Mouse (Mus musculus) left cerebral cortex, adult 2 months (tissue): ENCODE results near the gene Dach1. TPM values are rescaled to one million over a fixed set of nuclear protein-coding genes. Genes with fewer than 3 reads are reported as not detected.

Experiments used
- DNase-seq, 2 experiments: peaks; one replicate each; pipeline ENCODE4 v3.0.0; 2021 to 2022; ENCODE audit warnings: low spot score in 2 of 2, mixed read lengths in 1 of 2; ENCODE audit errors: extremely low spot score in 1 of 2
- H3K27ac ChIP-seq: fragments of 200-600 bp; 2 replicates; pipeline ENCODE4 v1.8.1; 2022
- H3K4me3 ChIP-seq: fragments of 200-600 bp; 2 replicates; pipeline ENCODE4 v1.8.1; 2022
- CTCF ChIP-seq: fragments of 200-600 bp; IDR thresholded peaks from 2 replicates; pipeline ENCODE4 v1.8.1; 2022; ENCODE audit warnings: antibody characterized with exemption, mild to moderate bottlenecking, moderate library complexity
- intact Hi-C: fragments of 180-260 bp; cut with DNase I; formaldehyde crosslinking; loops from one replicate; pipeline ENCODE4 v1.15.1; 2025
- total RNA-seq, 2 experiments: library from RNA; stranded (reverse); gene quantifications; 2 replicates each; pipeline ENCODE4 v1.2.3; 2021

The Dach1 gene
- total RNA-seq, 2 experiments from 2014 or later, result 3.4 to 5.6 TPM

DNA sequence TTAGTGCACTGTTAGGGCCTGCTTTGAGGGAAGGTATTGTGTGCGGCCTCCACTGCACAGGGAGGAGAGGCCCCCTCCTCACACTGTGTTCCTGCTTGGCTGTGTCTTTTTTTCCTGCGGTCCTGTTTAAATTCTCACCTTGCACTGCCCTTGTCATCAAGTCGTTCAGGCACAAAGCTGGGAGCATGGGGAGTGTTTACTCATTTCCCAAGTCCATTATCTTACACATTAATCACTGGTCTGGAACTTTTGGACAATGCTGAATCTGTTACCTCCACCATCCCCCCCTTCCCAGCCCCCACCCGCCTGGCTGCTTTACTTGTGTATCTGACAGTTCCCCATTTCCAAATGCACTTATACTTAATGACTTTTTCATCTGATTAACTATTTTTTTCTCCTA lies 97.7 kb downstream of the Dach1 start:
- DNase-seq, result no peak
- intact Hi-C loops, result no loop called here

DNA sequence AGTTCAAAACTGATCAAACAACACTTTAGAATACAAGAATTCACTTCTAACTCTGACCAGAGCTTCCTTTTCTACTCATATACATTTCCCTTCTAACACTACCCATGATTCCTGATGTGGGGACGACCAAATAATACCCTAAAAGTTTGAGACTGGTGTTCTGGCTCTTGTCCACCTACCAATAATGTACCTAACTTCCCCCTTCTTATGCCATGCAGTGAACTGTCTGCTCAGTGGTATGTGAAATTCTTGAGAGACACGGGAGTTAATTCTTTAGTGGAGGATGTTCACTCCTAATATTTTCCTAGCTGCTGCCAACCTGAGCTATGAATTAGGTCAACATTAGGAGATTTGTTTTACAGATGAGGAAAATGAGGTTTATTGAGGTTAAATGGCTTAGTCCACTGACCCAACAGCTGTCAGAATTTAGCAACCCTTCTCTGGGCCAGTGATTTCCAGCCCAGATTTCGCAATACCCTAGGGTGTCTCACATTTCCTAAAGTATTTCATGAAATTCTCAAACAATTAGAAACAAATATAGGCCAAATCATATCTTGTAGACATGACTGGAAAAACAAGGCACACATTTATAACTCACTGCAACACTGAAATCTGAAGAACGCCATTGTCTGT lies 102.2 kb downstream of the Dach1 start:
- intact Hi-C loops, result no loop called here
- TF ChIP-seq CTCF, result no peak
- DNase-seq, result no peak
- H3K4me3 ChIP-seq, result no peak overlapping the region
- H3K27ac ChIP-seq, result no peak overlapping the region

More for the DNA sequence above, 97.7 kb downstream of the Dach1 start:
- Histone ChIP-seq H3K27ac (no peak overlapping the region), H3K4me3 (no peak overlapping the region)
- no peak for TF ChIP-seq CTCF

GRCm38 (mm10) chr14:98064190-98064589 lies 105.4 kb downstream of the Dach1 start:
- Histone ChIP-seq H3K4me3 (no peak overlapping the region), H3K27ac (no peak overlapping the region)
- no peak for TF ChIP-seq CTCF
- DNase-seq, result no peak
- intact Hi-C loops, result no loop called here

GRCm38 (mm10) chr14:98049329-98049728 lies 120.2 kb downstream of the Dach1 start:
- DNase-seq, result no peak
- intact Hi-C loops, result no loop called here
- H3K27ac ChIP-seq, result no peak overlapping the region
- no peak for TF ChIP-seq CTCF
- no peak overlapping the region for H3K4me3 ChIP-seq

GRCm38 (mm10) chr14:98048403-98048802 lies 121.2 kb downstream of the Dach1 start:
- intact Hi-C loops, result no loop called here
- no peak for DNase-seq
- no peak overlapping the region for H3K27ac ChIP-seq
- H3K4me3 ChIP-seq, result no peak overlapping the region
- TF ChIP-seq CTCF, result no peak

DNA sequence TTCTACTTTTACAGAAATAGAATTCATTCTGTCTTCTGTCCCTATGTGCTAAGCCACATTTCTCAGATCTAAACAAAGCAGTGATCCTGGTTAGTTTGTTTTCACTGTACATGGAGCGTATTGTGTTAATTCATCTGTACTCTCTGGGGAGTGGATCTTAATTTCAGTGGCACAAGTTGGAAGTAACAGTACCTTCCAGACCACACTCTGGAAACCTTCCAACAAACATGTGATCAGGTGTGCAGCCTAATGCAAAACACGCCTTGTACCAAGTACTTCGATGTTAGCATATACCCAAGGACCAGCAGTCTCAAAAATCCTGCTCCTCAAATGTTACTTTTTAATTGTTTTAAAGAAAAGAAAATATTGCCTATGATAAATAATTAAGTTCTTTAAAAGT lies 121.9 kb downstream of the Dach1 start:
- no peak overlapping the region for H3K27ac ChIP-seq
- TF ChIP-seq CTCF, result no peak
- no peak for DNase-seq
- no peak overlapping the region for H3K4me3 ChIP-seq
- intact Hi-C loops, result no loop called here

DNA sequence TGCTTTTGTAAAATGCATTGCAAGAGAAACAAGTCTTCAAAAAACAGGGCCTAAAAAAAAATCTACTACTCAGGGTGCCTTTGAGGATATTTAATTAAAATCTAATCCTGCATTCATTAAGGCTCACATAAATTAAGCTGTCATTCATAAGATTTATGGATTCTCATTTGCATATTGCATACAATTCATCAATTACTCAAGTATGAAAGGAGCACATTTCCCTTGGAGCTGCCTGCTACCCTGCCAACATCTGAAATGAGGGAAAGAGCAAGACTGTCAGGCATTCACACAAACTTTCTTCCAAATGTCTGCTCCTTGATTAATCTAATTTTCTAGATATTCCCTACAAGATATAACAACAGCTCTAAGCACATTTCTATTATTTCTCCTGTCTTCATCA lies 122.6 kb downstream of the Dach1 start:
- no peak for TF ChIP-seq CTCF
- intact Hi-C loops, result no loop called here
- no peak for DNase-seq
- H3K27ac ChIP-seq, result no peak overlapping the region
- H3K4me3 ChIP-seq, result no peak overlapping the region

GRCm38 (mm10) chr14:98038524-98038923 lies 131.0 kb downstream of the Dach1 start:
- Histone ChIP-seq H3K27ac (no peak overlapping the region), H3K4me3 (no peak overlapping the region)
- intact Hi-C loops, result no loop called here
- no peak for TF ChIP-seq CTCF
- DNase-seq, result no peak

- no peak for DNase-seq
- intact Hi-C loops, result no loop called here
- Histone ChIP-seq H3K4me3 (no peak overlapping the region), H3K27ac (no peak overlapping the region)
- TF ChIP-seq CTCF, result no peak
Measured at GRCm38 (mm10) chr14:98037175-98037574, 132.4 kb downstream of the Dach1 start.

DNA sequence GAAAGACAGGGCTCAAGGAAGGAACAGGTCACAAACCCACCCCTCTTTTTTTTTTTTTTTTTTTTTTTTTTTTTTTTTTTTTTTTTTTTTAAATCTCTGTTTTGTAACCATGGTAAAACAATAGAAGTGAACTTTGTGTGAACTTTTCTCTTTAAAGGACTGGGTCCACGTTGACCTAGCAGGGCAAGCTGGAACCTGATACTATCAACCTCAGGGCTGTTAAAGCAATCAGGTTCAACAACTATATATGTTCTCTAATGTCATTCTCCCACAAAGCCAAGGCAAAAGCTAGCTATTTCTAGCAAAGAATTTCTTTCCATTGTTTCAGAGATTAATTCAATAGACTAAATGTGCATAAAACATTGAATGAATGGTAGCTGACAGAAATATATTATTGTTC lies 134.3 kb downstream of the Dach1 start:
- no peak overlapping the region for H3K4me3 ChIP-seq
- intact Hi-C loops, result no loop called here
- no peak for DNase-seq
- TF ChIP-seq CTCF, result no peak
- no peak overlapping the region for H3K27ac ChIP-seq

DNA sequence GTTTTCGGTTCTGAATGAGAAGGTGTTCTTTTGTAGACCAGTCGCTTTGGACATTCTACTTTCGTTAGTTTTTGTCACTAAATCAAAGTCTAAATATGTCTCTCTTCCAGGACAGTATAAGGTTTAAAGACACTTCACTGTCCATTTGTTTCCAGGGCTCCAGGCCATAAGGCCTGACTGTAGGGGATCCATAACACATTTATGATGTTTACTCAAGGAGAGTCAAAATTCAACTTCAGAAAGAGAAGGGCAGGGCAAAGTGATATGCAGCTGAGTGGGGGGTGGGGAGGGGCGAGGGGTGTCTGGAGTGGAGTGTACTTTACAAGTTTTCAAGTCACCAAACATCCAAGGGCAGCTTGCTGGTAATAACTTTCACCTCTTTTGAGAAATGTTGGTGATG lies 146.0 kb downstream of the Dach1 start:
- intact Hi-C loops, result no loop called here
- no peak overlapping the region for H3K4me3 ChIP-seq
- H3K27ac ChIP-seq, result no peak overlapping the region
- TF ChIP-seq CTCF, result no peak
- DNase-seq, result no peak

GRCm38 (mm10) chr14:98014053-98014452 lies 155.5 kb downstream of the Dach1 start:
- Histone ChIP-seq H3K4me3 (no peak overlapping the region), H3K27ac (no peak overlapping the region)
- TF ChIP-seq CTCF, result no peak
- intact Hi-C loops, result no loop called here
- DNase-seq, result no peak

GRCm38 (mm10) chr14:98008501-98008900 lies 161.1 kb downstream of the Dach1 start:
- no peak for DNase-seq
- intact Hi-C loops, result no loop called here
- Histone ChIP-seq H3K4me3 (no peak overlapping the region), H3K27ac (no peak overlapping the region)
- TF ChIP-seq CTCF, result no peak
